ENCODE assay signal across 9 mouse cellular contexts in genomic region chr10:81434361-81435263, GRCm38 (mm10). TPM values are rescaled to one million over a fixed set of nuclear protein-coding genes. Genes with fewer than 3 reads are reported as not detected.
A peak's percentile ranks its signal among the peaks of the same experiment; 100 is the strongest.
DNase-seq lines count a peak whose midpoint lies in the region; ATAC-seq and TF ChIP-seq lines count a peak whose summit lies in the region.
"Had no signal": no experiment of that assay in that cellular context is flagged by ENCODE, and none has a peak within 500 bp of the region (broad histone marks: within the 10 kb centered on the region; RNA-seq: fewer than 3 reads in every experiment).

No protein-coding gene starts in this region.

- no peak overlapping the region for H3K27ac ChIP-seq in forebrain, embryonic 10.5 days
- H3K27ac ChIP-seq in liver, postnatal 0 days (ENCODE audit: low read depth) = no peak overlapping the region
- H3K27ac ChIP-seq: embryonic facial prominence, embryonic 15.5 days had no signal

- H3K36me3 ChIP-seq in forebrain, embryonic 10.5 days (replicated peaks) = no peaks in the 10 kb centered on the region
- H3K36me3 ChIP-seq in liver, postnatal 0 days (replicated peaks; ENCODE audit: insufficient read depth, low read length) = no peaks in the 10 kb centered on the region
- H3K36me3 ChIP-seq: embryonic facial prominence, embryonic 15.5 days had no signal

- 70% methylated on average over 15 of the region's 15 CpGs for WGBS in forebrain, embryonic 10.5 days
- 40% methylated on average over 15 of the region's 15 CpGs for WGBS in liver, postnatal 0 days (ENCODE audit: insufficient replicate concordance)

- H3K27me3 ChIP-seq in forebrain, embryonic 10.5 days (ENCODE audit: poor library complexity, severe bottlenecking) = peaks cover 53% of the 10 kb centered on the region
- H3K27me3 ChIP-seq in liver, postnatal 0 days (ENCODE audit: insufficient read depth, low read length) = peaks cover 6% of the 10 kb centered on the region; the same call in 1 of the 2 replicates
- H3K27me3 ChIP-seq: embryonic facial prominence, embryonic 15.5 days had no signal

- peaks cover 37% of the 10 kb centered on the region for H3K4me1 ChIP-seq in forebrain, embryonic 10.5 days
- peaks cover 24% of the 10 kb centered on the region for H3K4me1 ChIP-seq in liver, postnatal 0 days (ENCODE audit: insufficient read depth)

- intact Hi-C loops in gastrocnemius, postnatal 14 days (cut with DNase I; ENCODE audit: low total_unique reads) = no loop called here

- no peak overlapping the region for H3K9ac ChIP-seq in liver, postnatal 0 days (replicated peaks)
- H3K9ac ChIP-seq: embryonic facial prominence, embryonic 15.5 days had no signal

- peak; percentile 33 for DNase-seq in gastrocnemius, postnatal 14 days
- DNase-seq in gastrocnemius, adult 8-10 months (ENCODE audit: low spot score in 2 of 2) = no peak
- peak; percentile 17 for DNase-seq in ovary, postnatal 36 days (ENCODE audit: low spot score)
- no peak for DNase-seq in ovary, postnatal 10 days (ENCODE audit: low spot score)
- peak; percentile 14 for DNase-seq in forebrain, embryonic 10.5 days (ENCODE audit: extremely low spot score, low spot score)
- peak; percentile 18 for DNase-seq in liver, postnatal 0 days
- DNase-seq in spleen, postnatal 4 days (ENCODE audit: low spot score in 2 of 2) = peak; percentile 34 to 68
- no peak for DNase-seq in c-Kit-positive CD71-positive TER-119-positive erythroid progenitor cells, embryonic 14.5 days (ENCODE audit: low spot score)

- no peak for TF ChIP-seq EP300 in liver, postnatal 0 days (IDR thresholded peaks at IDR 0.05; ENCODE audit: low read depth)

- H3K9me3 ChIP-seq in forebrain, embryonic 10.5 days = no peaks in the 10 kb centered on the region
- H3K9me3 ChIP-seq in liver, postnatal 0 days (ENCODE audit: low read length) = no peaks in the 10 kb centered on the region
- H3K9me3 ChIP-seq: embryonic facial prominence, embryonic 15.5 days had no signal

- H3K4me2 ChIP-seq in liver, postnatal 0 days (ENCODE audit: low read depth, low read length) = no peak overlapping the region
- H3K4me2 ChIP-seq: embryonic facial prominence, embryonic 15.5 days had no signal

- no peak for ATAC-seq in liver, postnatal 0 days

- no peak for TF ChIP-seq CTCF in liver, postnatal 0 days (IDR thresholded peaks at IDR 0.05; ENCODE audit: low read depth)

- no peak overlapping the region for H3K4me3 ChIP-seq in forebrain, embryonic 10.5 days
- no peak overlapping the region for H3K4me3 ChIP-seq in liver, postnatal 0 days (ENCODE audit: low read depth, low read length)
- H3K4me3 ChIP-seq: embryonic facial prominence, embryonic 15.5 days had no signal

RNA-seq across cellular contexts. Expression of gene Nfic, which starts 20.8 kb away (rescaled TPM):
- total RNA-seq in gastrocnemius, postnatal 14 days (2021) = 100 to 1,000 TPM; 262 to 320 TPM
- 100 to 1,000 TPM; 223 to 267 (median 235) TPM for total RNA-seq in gastrocnemius, adult 8-10 months (2022)
- polyA plus RNA-seq in forebrain, embryonic 10.5 days (2016; fragmentation: Nextera tagmentation; extraction: Ambion mirVana) = 7.3 and 8.6 TPM in 2 replicates
- 19.6 and 21.1 TPM in 2 replicates for polyA plus RNA-seq in liver, postnatal 0 days (2015; fragmentation: Nextera tagmentation; extraction: Ambion mirVana)

RNA-seq across cellular contexts. Expression of gene Smim24, which starts 41.8 kb away (rescaled TPM):
- total RNA-seq in gastrocnemius, postnatal 14 days (2021) = under 1 TPM; 0.45 to 0.91 TPM
- not detected for total RNA-seq in gastrocnemius, adult 8-10 months (2022)
- polyA plus RNA-seq in forebrain, embryonic 10.5 days (2016; fragmentation: Nextera tagmentation; extraction: Ambion mirVana) = 1.6 and 1.9 TPM in 2 replicates
- polyA plus RNA-seq in liver, postnatal 0 days (2015; fragmentation: Nextera tagmentation; extraction: Ambion mirVana) = 1.7 and 2.0 TPM in 2 replicates

RNA-seq across cellular contexts. Expression of gene Gm48552, which starts 45.8 kb away (rescaled TPM):
- total RNA-seq in gastrocnemius, postnatal 14 days (2021) = under 1 TPM in 1 of 2 experiments, not detected in 1; 0.80 TPM
- total RNA-seq in gastrocnemius, adult 8-10 months (2022) = 1 to 10 TPM in 2 of 4 experiments, under 1 TPM in 1, not detected in 1; 0.43 to 1.1 (median 1.1) TPM
- 0.78 and 1.4 TPM in 2 replicates for polyA plus RNA-seq in forebrain, embryonic 10.5 days (2016; fragmentation: Nextera tagmentation; extraction: Ambion mirVana)
- not detected in 2 replicates for polyA plus RNA-seq in liver, postnatal 0 days (2015; fragmentation: Nextera tagmentation; extraction: Ambion mirVana)

RNA-seq across cellular contexts. Expression of gene Celf5, which starts 47.9 kb away (rescaled TPM):
- total RNA-seq in gastrocnemius, postnatal 14 days (2021) = under 1 TPM; 0.09 to 0.23 TPM
- under 1 TPM in 2 of 4 experiments, not detected in 2; 0.05 to 0.31 TPM for total RNA-seq in gastrocnemius, adult 8-10 months (2022)
- polyA plus RNA-seq in forebrain, embryonic 10.5 days (2016; fragmentation: Nextera tagmentation; extraction: Ambion mirVana) = 3.1 and 5.6 TPM in 2 replicates
- not detected in 2 replicates for polyA plus RNA-seq in liver, postnatal 0 days (2015; fragmentation: Nextera tagmentation; extraction: Ambion mirVana)

RNA-seq across cellular contexts. Expression of gene Gm48551, which starts 50.3 kb away (rescaled TPM):
- total RNA-seq in gastrocnemius, postnatal 14 days (2021) = under 1 TPM; 0.41 to 0.47 TPM
- 1 to 10 TPM in 2 of 4 experiments, under 1 TPM in 2; 0.59 to 1.8 (median 1.1) TPM for total RNA-seq in gastrocnemius, adult 8-10 months (2022)
- 2.6 and 3.1 TPM in 2 replicates for polyA plus RNA-seq in forebrain, embryonic 10.5 days (2016; fragmentation: Nextera tagmentation; extraction: Ambion mirVana)
- 0.40 and 0.70 TPM in 2 replicates for polyA plus RNA-seq in liver, postnatal 0 days (2015; fragmentation: Nextera tagmentation; extraction: Ambion mirVana)

Comparison
In these comparisons a context has a peak if more than half of its experiments do, and no peak if none do; other contexts are left out.
1. DNase-seq: peak in gastrocnemius, postnatal 14 days (single experiment), ovary, postnatal 36 days (single experiment), forebrain, embryonic 10.5 days (single experiment), liver, postnatal 0 days (single experiment) and spleen, postnatal 4 days (2 of 2); none in gastrocnemius, adult 8-10 months (0 of 2), ovary, postnatal 10 days (single experiment) and c-Kit-positive CD71-positive TER-119-positive erythroid progenitor cells, embryonic 14.5 days (single experiment).